Mouse (Mus musculus) CD4-positive naive resting alpha-beta T cell, adult 76 days (primary cell): ENCODE data around the gene Mon1a. TPM values are rescaled to one million over a fixed set of nuclear protein-coding genes. Genes with fewer than 3 reads are reported as not detected.

Experiments
- total RNA-seq: library from RNA; stranded (reverse); gene quantifications from one replicate; pipeline ENCODE4 v1.2.4, GENCODE M21; 2023

Gene Mon1a
- 14.0 TPM for total RNA-seq

DNA sequence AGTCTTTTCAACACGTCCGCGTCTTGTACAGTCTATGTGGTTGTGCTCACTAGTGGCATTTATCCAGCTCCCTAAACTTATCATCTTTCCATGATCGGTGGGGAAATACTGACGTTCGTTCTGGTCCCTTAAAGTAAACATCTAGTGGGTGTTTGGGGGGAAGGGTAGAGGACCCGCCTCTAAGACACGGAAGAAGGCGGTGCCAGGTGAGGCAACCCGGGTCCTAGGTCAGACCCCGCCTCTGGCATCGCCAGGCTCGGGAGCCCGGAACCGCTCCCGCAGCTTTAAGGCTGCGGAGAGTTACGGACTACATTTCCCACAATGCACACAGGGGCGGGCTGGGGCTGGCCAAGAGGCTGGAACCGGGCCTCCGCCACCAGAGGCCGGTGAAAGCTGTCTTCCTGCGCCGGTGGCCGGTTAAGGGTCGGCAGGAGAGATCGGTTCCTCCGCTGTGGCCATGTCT, at the start of gene Mon1a:
Mon1a (plus strand) TSS at position 348 of the 463 bp plus-strand sequence.

GRCm38 (mm10) chr9:107873137-107873536, 14.8 kb upstream of the Mon1a start, which contains the start of gene Rbm6:
TSS of gene Rbm6 (minus strand) at chr9:107873237.

GRCm38 (mm10) chr9:107906252-107906966, 18.5 kb downstream of the Mon1a start, which contains the start of gene Mst1r:
TSS of gene Mst1r (plus strand) at chr9:107906873.

DNA sequence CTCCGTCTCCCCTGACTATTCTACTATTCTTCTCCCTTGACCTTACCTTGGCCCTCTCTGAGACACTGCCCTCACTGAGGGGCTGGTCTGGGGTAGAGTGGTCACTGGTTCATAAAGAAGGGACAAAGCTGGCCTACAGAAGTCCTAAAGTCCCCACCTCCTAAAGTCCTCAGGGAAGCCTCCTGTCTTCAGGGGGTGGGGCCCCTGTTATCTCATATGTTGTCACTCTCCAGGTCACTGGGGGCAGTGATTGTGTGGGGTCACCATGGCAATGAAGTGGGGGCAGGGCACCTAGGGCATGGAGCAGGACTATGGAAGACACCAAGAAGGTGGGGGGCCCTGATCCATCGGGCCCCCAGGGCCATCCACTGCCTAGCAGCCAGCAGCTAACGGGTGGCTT, 40.2 kb downstream of the Mon1a start, which contains the start of gene Actl11:
Actl11 (plus strand) TSS at position 301 of the 400 bp plus-strand sequence.

GRCm38 (mm10) chr9:107935374-107935773, 47.4 kb downstream of the Mon1a start, which contains the start of gene Camkv:
TSS of gene Camkv (plus strand) at chr9:107935674.

DNA sequence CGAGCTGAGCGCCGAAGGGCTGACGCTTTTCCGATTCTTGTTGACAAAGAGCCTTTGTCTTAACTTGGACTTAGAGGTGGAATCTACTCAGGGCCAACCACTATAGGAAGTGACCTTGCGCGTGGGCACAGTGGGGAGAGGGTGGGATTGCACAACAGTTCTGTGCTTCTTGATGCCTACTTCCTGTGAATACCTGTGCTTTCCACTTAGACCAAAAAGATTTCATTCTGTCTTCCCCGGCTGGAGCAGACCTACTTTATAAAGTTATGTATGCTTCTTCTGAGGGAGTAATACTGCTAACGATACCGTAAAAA, 61.9 kb downstream of the Mon1a start, which contains the start of gene Traip:
Traip (plus strand) TSS at position 215 of the 314 bp plus-strand sequence.

Other genes with a start within 250 kb of the Mon1a start
- gene Slc38a3, start 218.6 kb upstream of the Mon1a start, total RNA-seq = not detected
- gene Gnat1, start 208.4 kb upstream of the Mon1a start, total RNA-seq = 2.1 TPM
- 1.3 TPM for gene Sema3f, start 177.7 kb upstream of the Mon1a start, total RNA-seq
- 249 TPM for gene Rbm5, start 117.2 kb upstream of the Mon1a start, total RNA-seq
- 149 TPM for gene Rbm6, start 14.9 kb upstream of the Mon1a start, total RNA-seq
- gene Mst1r, start 18.7 kb downstream of the Mon1a start, total RNA-seq = not detected
- gene Actl11, start 40.3 kb downstream of the Mon1a start, total RNA-seq = not detected
- not detected for gene Camkv, start 47.5 kb downstream of the Mon1a start, total RNA-seq
- gene Traip, start 62.0 kb downstream of the Mon1a start, total RNA-seq = 7.0 TPM
- gene Uba7, start 87.4 kb downstream of the Mon1a start, total RNA-seq = 171 TPM
- gene Gm20661, start 94.9 kb downstream of the Mon1a start, total RNA-seq = 1.1 TPM
- not detected for gene Inka1, start 97.7 kb downstream of the Mon1a start, total RNA-seq
- gene Cdhr4, start 104.3 kb downstream of the Mon1a start, total RNA-seq = 2.6 TPM
- 7.3 TPM for gene Gm20662, start 108.2 kb downstream of the Mon1a start, total RNA-seq
- gene Ip6k1, start 114.3 kb downstream of the Mon1a start, total RNA-seq = 133 TPM
- 23.7 TPM for gene Gmppb, start 161.1 kb downstream of the Mon1a start, total RNA-seq
- gene Amigo3, start 165.0 kb downstream of the Mon1a start, total RNA-seq = 5.9 TPM
- 0.26 TPM for gene Mst1, start 192.3 kb downstream of the Mon1a start, total RNA-seq
- 172 TPM for gene Rnf123, start 195.2 kb downstream of the Mon1a start, total RNA-seq
- 121 TPM for gene Apeh, start 206.5 kb downstream of the Mon1a start, total RNA-seq